Mouse (Mus musculus) forebrain, embryonic 16.5 days (tissue): ENCODE measurements around the gene Wfikkn1. TPM values are rescaled to one million over a fixed set of nuclear protein-coding genes. Genes with fewer than 3 reads are reported as not detected.

Source experiments
- ATAC-seq: fragments of 200-750 bp; cut with Nextera tagmentation; 2 replicates; pipeline ENCODE4 v1.8.0; 2017; ENCODE audit warnings: mild to moderate bottlenecking, moderate library complexity
- H3K27ac ChIP-seq: fragments of 300-500 bp; sonication (generic); 2 replicates; pipeline ENCODE4 v1.5.1; 2014; ENCODE audit warnings: low read length, control low read depth
- H3K27me3 ChIP-seq: fragments of 300-500 bp; sonication (generic); replicated peaks from 2 replicates; pipeline ENCODE4 v1.6.1; 2014; ENCODE audit warnings: low read length; ENCODE audit not compliant: control insufficient read depth, insufficient read depth
- H3K36me3 ChIP-seq: fragments of 300-500 bp; sonication (generic); 2 replicates; pipeline ENCODE4 v1.6.1; 2014; ENCODE audit not compliant: control insufficient read depth, insufficient read depth
- H3K4me1 ChIP-seq: fragments of 300-500 bp; sonication (generic); replicated peaks from 2 replicates; pipeline ENCODE4 v1.6.1; 2014; ENCODE audit warnings: low read length; ENCODE audit not compliant: control insufficient read depth, insufficient read depth
- H3K4me2 ChIP-seq: fragments of 300-500 bp; sonication (generic); 2 replicates; pipeline ENCODE4 v1.6.1; 2014; ENCODE audit warnings: mild to moderate bottlenecking, low read length, control low read depth
- H3K4me3 ChIP-seq: fragments of 300-500 bp; sonication (generic); replicated peaks from 2 replicates; pipeline ENCODE4 v1.5.1; 2014; ENCODE audit warnings: mild to moderate bottlenecking, low read length, control low read depth
- H3K9ac ChIP-seq: fragments of 300-500 bp; sonication (generic); replicated peaks from 2 replicates; pipeline ENCODE4 v1.6.1; 2014; ENCODE audit warnings: low read depth, low read length, control low read depth
- H3K9me3 ChIP-seq: fragments of 300-500 bp; sonication (generic); 2 replicates; pipeline ENCODE4 v1.6.1; 2016; ENCODE audit warnings: low read length; ENCODE audit not compliant: control insufficient read depth
- WGBS: fragments of 180-500 bp; shearing (Covaris S2); extraction: QIAGEN DNeasy Blood & Tissue Kit; methylation state at CpG from one replicate; pipeline ENCODE4 v1.1.7; 2014; 5-methylcytosine and 5-hydroxymethylcytosine counted together
- microRNA-seq: library from miRNA; unstranded; fragments of <30 nt; microRNA quantifications from one replicate; pipeline ENCODE4, GENCODE M21; 2017
- polyA plus RNA-seq: library from polyadenylated mRNA; unstranded; fragments of >200 nt; fragmentation: Nextera tagmentation; extraction: Ambion mirVana; gene quantifications from 2 replicates; pipeline ENCODE4 v1.2.1, GENCODE M21; 2015

The Wfikkn1 gene
- polyA plus RNA-seq, 1 experiment from 2014 or later: 0.52 TPM

DNA sequence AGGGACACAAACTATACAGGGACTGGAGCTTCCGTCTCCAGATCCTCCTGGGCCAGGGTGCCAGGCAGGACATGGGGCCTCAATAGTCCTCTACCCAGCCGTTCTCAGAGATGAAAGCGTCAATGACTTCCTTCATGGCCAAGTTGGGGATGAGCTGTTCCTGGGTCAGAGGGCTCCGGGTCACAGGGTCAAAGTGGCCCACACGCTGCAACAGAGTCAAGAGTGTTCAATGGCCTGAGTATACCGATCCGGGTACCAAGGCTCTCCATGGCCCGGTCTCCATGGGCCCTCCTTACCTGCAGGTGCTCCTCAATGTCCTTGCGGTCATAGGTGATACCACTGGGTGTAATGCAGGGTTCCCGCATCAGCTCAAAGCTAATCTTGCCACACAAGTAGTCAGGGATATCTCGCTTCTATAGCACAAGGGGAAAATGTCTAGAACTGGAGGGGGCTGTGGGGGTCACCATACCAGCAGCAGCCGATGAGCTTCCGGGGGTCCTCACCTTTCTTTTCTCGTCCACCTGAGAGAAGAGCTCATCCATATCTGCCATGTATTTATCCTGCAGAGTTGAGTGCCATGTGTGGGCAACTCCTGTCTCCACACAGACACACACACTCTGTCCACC is 49.7 kb downstream of the Wfikkn1 start:
- WGBS: 90% methylated on average over 14 of the region's 14 CpGs
- Histone ChIP-seq H3K4me3 (no peak overlapping the region), H3K27ac (no peak overlapping the region), H3K9me3 (no peaks in the 10 kb centered on the region), H3K4me2 (no peak overlapping the region), H3K27me3 (no peaks in the 10 kb centered on the region), H3K9ac (no peak overlapping the region), H3K36me3 (peaks cover 20% of the 10 kb centered on the region), H3K4me1 (peaks cover 80% of the 10 kb centered on the region)
- ATAC-seq: no peak

DNA sequence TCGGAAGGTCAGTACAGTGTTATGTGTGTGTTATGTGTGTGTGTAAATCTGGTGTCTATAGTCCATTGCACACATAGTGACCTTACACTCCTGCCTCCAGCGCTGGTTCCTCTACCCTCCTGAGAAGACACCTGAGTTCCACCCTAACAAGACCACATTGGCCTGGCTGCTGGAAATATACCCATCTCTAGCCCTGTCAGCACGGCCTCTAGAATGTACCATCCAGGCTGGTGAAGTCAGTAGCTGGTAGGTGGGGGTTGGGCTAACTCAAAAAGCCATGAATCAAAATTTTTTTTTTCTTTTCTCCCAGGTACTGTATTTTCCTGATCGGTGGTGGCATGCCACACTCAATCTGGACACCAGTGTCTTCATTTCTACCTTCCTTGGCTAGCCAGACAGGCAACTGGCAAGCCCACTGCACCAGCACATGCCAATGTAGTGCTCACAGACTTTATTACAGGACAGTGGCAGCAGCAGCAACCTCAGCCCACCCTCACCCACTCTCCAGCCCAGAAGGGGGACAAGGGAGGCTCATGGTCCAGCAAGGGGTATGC is 50.4 kb downstream of the Wfikkn1 start:
- Histone ChIP-seq H3K9ac (no peak overlapping the region), H3K9me3 (no peaks in the 10 kb centered on the region), H3K4me1 (peaks cover 79% of the 10 kb centered on the region), H3K4me2 (peak overlapping the region; percentile 93), H3K27me3 (no peaks in the 10 kb centered on the region), H3K4me3 (no peak overlapping the region), H3K36me3 (peaks cover 20% of the 10 kb centered on the region), H3K27ac (no peak overlapping the region)
- no peak for ATAC-seq
- WGBS: 88% methylated on average over 4 of the region's 4 CpGs

DNA sequence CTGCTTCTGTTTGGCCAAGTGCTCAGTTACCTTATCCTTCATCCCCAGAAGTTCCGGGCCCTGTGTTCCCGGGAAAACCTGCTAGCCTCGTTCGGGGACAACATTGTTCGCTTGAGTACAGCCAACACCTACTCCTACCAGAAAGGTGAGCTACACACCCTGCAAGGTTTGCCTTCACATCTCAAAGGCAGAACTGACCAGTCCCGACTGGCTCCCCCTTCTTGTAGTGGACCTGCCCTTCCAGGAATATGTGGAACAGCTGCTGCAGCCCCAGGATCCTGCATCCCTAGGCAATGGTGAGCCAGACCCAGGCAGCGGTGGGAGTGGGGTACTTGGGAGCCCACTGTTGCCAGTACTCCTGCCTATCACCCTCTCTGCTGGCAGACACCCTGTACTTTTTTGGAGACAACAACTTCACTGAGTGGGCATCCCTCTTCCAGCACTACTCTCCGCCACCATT is 51.1 kb downstream of the Wfikkn1 start:
- WGBS: 41% methylated on average over 8 of the region's 8 CpGs
- peaks cover 20% of the 10 kb centered on the region for H3K36me3 ChIP-seq
- H3K4me2 ChIP-seq: peak overlapping the region; percentile 93
- H3K9me3 ChIP-seq: no peaks in the 10 kb centered on the region
- peaks cover 79% of the 10 kb centered on the region for H3K4me1 ChIP-seq
- peak overlapping the region; percentile 66 for H3K4me3 ChIP-seq
- no peaks in the 10 kb centered on the region for H3K27me3 ChIP-seq
- peak overlapping the region; percentile 93 for H3K27ac ChIP-seq
- peak overlapping the region; percentile 80 for H3K9ac ChIP-seq
- ATAC-seq: no peak

DNA sequence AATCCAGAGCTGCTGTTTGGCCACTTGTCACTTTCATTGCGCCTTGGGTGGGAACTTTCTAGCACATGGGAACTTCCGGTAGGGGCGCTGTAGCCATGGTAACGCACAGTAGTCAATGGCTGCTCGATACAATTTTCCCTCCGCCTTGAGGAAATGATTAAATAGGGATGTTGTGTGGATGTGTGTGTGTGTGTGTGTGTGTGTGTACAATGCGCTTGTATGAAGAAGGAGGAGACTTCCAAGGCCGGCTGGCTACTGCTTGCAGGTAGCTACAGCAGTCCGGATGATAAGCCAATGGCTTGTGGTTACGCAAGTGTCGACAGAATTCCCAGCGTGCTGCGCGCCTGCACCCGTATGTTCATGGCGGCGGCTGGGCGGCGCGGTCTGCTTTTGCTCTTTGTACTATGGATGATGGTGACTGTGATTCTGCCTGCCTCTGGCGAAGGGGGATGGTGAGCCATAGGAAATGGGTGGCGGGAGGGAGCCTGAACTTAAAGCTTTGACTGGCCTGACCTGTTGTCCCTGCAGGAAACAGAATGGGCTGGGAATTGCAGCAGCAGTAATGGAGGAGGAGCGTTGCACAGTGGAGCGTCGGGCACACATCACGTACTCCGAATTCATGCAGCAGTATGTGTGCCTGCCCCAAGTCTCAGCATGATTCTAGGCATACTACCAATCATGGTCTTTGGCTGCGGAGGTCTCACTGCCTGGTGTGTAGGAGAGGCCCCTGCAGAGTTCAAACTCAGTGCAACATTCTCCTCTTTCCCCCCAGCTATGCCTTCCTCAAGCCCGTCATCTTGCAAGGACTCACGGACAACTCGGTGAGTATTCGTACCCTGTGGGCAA is 51.7 kb downstream of the Wfikkn1 start, which contains the start of gene Jmjd8:
TSS of gene Jmjd8 (plus strand) at position 156 of the 846 bp plus-strand sequence.
- peak; percentile 73 for ATAC-seq
- no peaks in the 10 kb centered on the region for H3K27me3 ChIP-seq
- H3K4me1 ChIP-seq: peaks cover 79% of the 10 kb centered on the region
- peak within 1 kb of the TSS; percentile 93 for H3K27ac ChIP-seq
- peak within 1 kb of the TSS; percentile 66 for H3K4me3 ChIP-seq
- H3K36me3 ChIP-seq: peaks cover 20% of the 10 kb centered on the region
- H3K9ac ChIP-seq: peak within 1 kb of the TSS; percentile 80
- WGBS: 1% methylated on average over 32 of the region's 32 CpGs
- H3K9me3 ChIP-seq: no peaks in the 10 kb centered on the region
- H3K4me2 ChIP-seq: peak within 1 kb of the TSS; percentile 93

GRCm38 (mm10) chr17:25828223-25828594 is 52.4 kb downstream of the Wfikkn1 start:
- H3K36me3 ChIP-seq: peaks cover 20% of the 10 kb centered on the region
- peaks cover 76% of the 10 kb centered on the region for H3K4me1 ChIP-seq
- no peaks in the 10 kb centered on the region for H3K9me3 ChIP-seq
- peak overlapping the region; percentile 93 for H3K27ac ChIP-seq
- peak overlapping the region; percentile 93 for H3K4me2 ChIP-seq
- 85% methylated on average over 8 of the region's 8 CpGs for WGBS
- peak overlapping the region; percentile 80 for H3K9ac ChIP-seq
- peak overlapping the region; percentile 66 for H3K4me3 ChIP-seq
- no peaks in the 10 kb centered on the region for H3K27me3 ChIP-seq
- ATAC-seq: no peak

Small RNA genes within 50 kb of the gene (microRNA-seq; reads per million reads assigned to microRNA genes)
- gene Mir3082: not detected

Other genes starting within 250 kb of the Wfikkn1 start
- gene Gng13, start 163.7 kb downstream of the Wfikkn1 start, polyA plus RNA-seq: 2.2 and 3.3 TPM in 2 replicates
- gene Chtf18, start 153.4 kb downstream of the Wfikkn1 start, polyA plus RNA-seq: 12.7 and 13.2 TPM in 2 replicates
- gene Rpusd1, start 153.2 kb downstream of the Wfikkn1 start, polyA plus RNA-seq: 28.1 and 29.1 TPM in 2 replicates
- gene Mslnl, start 144.8 kb downstream of the Wfikkn1 start, polyA plus RNA-seq: 0.17 TPM in 1 of 2 replicates, not detected in the other
- gene Msln, start 126.5 kb downstream of the Wfikkn1 start, polyA plus RNA-seq: 0.27 and 0.85 TPM in 2 replicates
- 33.1 and 34.9 TPM in 2 replicates for gene Narfl, start 107.1 kb downstream of the Wfikkn1 start, polyA plus RNA-seq
- gene Haghl, start 95.2 kb downstream of the Wfikkn1 start, polyA plus RNA-seq: 101 and 135 TPM in 2 replicates
- 0.13 and 0.15 TPM in 2 replicates for gene Ccdc78, start 94.3 kb downstream of the Wfikkn1 start, polyA plus RNA-seq
- 70.7 and 76.5 TPM in 2 replicates for gene Fam173a, start 88.0 kb downstream of the Wfikkn1 start, polyA plus RNA-seq
- gene AC134908.4, start 85.2 kb downstream of the Wfikkn1 start, polyA plus RNA-seq: 0.60 and 0.71 TPM in 2 replicates
- 26.8 and 34.0 TPM in 2 replicates for gene Metrn, start 83.7 kb downstream of the Wfikkn1 start, polyA plus RNA-seq
- gene Fbxl16, start 71.8 kb downstream of the Wfikkn1 start, polyA plus RNA-seq: 33.0 and 43.5 TPM in 2 replicates
- 36.5 and 37.3 TPM in 2 replicates for gene Wdr24, start 57.2 kb downstream of the Wfikkn1 start, polyA plus RNA-seq
- gene Jmjd8, start 52.0 kb downstream of the Wfikkn1 start, polyA plus RNA-seq: 68.2 and 73.9 TPM in 2 replicates
- gene Stub1, start 47.5 kb downstream of the Wfikkn1 start, polyA plus RNA-seq: 301 and 335 TPM in 2 replicates
- 30.7 and 42.2 TPM in 2 replicates for gene Rhbdl1, start 43.6 kb downstream of the Wfikkn1 start, polyA plus RNA-seq
- gene Gm20683, start 39.1 kb downstream of the Wfikkn1 start, polyA plus RNA-seq: 10.7 and 14.2 TPM in 2 replicates
- 15.8 and 20.3 TPM in 2 replicates for gene Rhot2, start 36.0 kb downstream of the Wfikkn1 start, polyA plus RNA-seq
- 17.7 and 24.8 TPM in 2 replicates for gene Wdr90, start 19.4 kb downstream of the Wfikkn1 start, polyA plus RNA-seq
- gene Mcrip2, start 12.1 kb downstream of the Wfikkn1 start, polyA plus RNA-seq: 12.1 and 17.3 TPM in 2 replicates
- gene Mettl26, start 5.8 kb downstream of the Wfikkn1 start, polyA plus RNA-seq: 48.9 and 59.7 TPM in 2 replicates
- 56.6 and 59.2 TPM in 2 replicates for gene Rab40c, start 38.9 kb upstream of the Wfikkn1 start, polyA plus RNA-seq
- 56.3 and 61.2 TPM in 2 replicates for gene Pigq, start 64.1 kb upstream of the Wfikkn1 start, polyA plus RNA-seq
- gene Nhlrc4, start 64.1 kb upstream of the Wfikkn1 start, polyA plus RNA-seq: not detected in 2 replicates
- gene A930017K11Rik, start 71.7 kb upstream of the Wfikkn1 start, polyA plus RNA-seq: 0.21 TPM in 1 of 2 replicates, not detected in the other
- gene Capn15, start 104.9 kb upstream of the Wfikkn1 start, polyA plus RNA-seq: 16.5 and 23.3 TPM in 2 replicates
- gene Rab11fip3, start 188.7 kb upstream of the Wfikkn1 start, polyA plus RNA-seq: 34.6 and 39.9 TPM in 2 replicates
- 30.3 and 33.0 TPM in 2 replicates for gene Decr2, start 209.5 kb upstream of the Wfikkn1 start, polyA plus RNA-seq
- gene Nme4, start 214.7 kb upstream of the Wfikkn1 start, polyA plus RNA-seq: 27.4 and 35.3 TPM in 2 replicates
- 2.0 TPM in 2 replicates for gene Tmem8, start 232.4 kb upstream of the Wfikkn1 start, polyA plus RNA-seq
- 192 and 202 TPM in 2 replicates for gene Mrpl28, start 242.6 kb upstream of the Wfikkn1 start, polyA plus RNA-seq